Mouse (Mus musculus): Measurements from ENCODE around the gene Fam178b.

Fam178b gene

GRCm38 (mm10) chr1:36682620-36683355 is at the start of gene Fam178b:
TSS of gene Fam178b (minus strand) at chr1:36683183.
- no peak for DNase-seq (ENCODE audit: low spot score in 2 of 2)

- no peak for DNase-seq (ENCODE audit: low spot score in 2 of 2)
These were observed 41.1 kb upstream of the Fam178b start for GRCm38 (mm10) chr1:36724057-36724431.

GRCm38 (mm10) chr1:36723146-36724056 is 40.4 kb upstream of the Fam178b start:
- no peak for DNase-seq (ENCODE audit: low spot score in 2 of 2)

- DNase-seq (ENCODE audit: low spot score in 2 of 2): no peak
These were observed 35.8 kb upstream of the Fam178b start for GRCm38 (mm10) chr1:36718786-36719185.

- no peak for DNase-seq (ENCODE audit: low spot score in 2 of 2)
These were observed 31.3 kb upstream of the Fam178b start, which contains the start of gene Actr1b for GRCm38 (mm10) chr1:36714311-36714710. TSS of gene Actr1b (minus strand) at chr1:36714422.

- DNase-seq (ENCODE audit: low spot score in 2 of 2): no peak
These were observed 28.1 kb upstream of the Fam178b start for GRCm38 (mm10) chr1:36711104-36711503.

- peak; percentile 96 to 99 for DNase-seq (ENCODE audit: low spot score in 2 of 2)
These were observed 26.9 kb upstream of the Fam178b start, which contains the start of gene 4933424G06Rik for GRCm38 (mm10) chr1:36709854-36710280. TSS of gene 4933424G06Rik (plus strand) at chr1:36710149.

GRCm38 (mm10) chr1:36709055-36709853 is 26.3 kb upstream of the Fam178b start:
- DNase-seq (ENCODE audit: low spot score in 2 of 2): peak in 1 of 2 experiments; percentile 28

GRCm38 (mm10) chr1:36708626-36709025 is 25.6 kb upstream of the Fam178b start:
- DNase-seq (ENCODE audit: low spot score in 2 of 2): no peak

GRCm38 (mm10) chr1:36707797-36708196 is 24.8 kb upstream of the Fam178b start:
- no peak for DNase-seq (ENCODE audit: low spot score in 2 of 2)

GRCm38 (mm10) chr1:36707166-36707565 is 24.2 kb upstream of the Fam178b start:
- no peak for DNase-seq (ENCODE audit: low spot score in 2 of 2)

GRCm38 (mm10) chr1:36697030-36697429 is 14.0 kb upstream of the Fam178b start:
- no peak for DNase-seq (ENCODE audit: low spot score in 2 of 2)

GRCm38 (mm10) chr1:36696411-36696810 is 13.4 kb upstream of the Fam178b start:
- no peak for DNase-seq (ENCODE audit: low spot score in 2 of 2)

- DNase-seq (ENCODE audit: low spot score in 2 of 2): no peak
These were observed 11.9 kb upstream of the Fam178b start for GRCm38 (mm10) chr1:36694871-36695270.

GRCm38 (mm10) chr1:36691271-36692155 is 8.5 kb upstream of the Fam178b start, which contains the start of gene Cox5b:
TSS of gene Cox5b (plus strand) at chr1:36691449.
- peak; percentile 94 to 96 for DNase-seq (ENCODE audit: low spot score in 2 of 2)

- no peak for DNase-seq (ENCODE audit: low spot score in 2 of 2)
These were observed 7.8 kb upstream of the Fam178b start for GRCm38 (mm10) chr1:36690671-36691235.

GRCm38 (mm10) chr1:36683810-36684467 is 956 bp upstream of the Fam178b start:
- peak; percentile 76 to 84 for DNase-seq (ENCODE audit: low spot score in 2 of 2)

GRCm38 (mm10) chr1:36680893-36681292 is 2.1 kb downstream of the Fam178b start:
- DNase-seq (ENCODE audit: low spot score in 2 of 2): no peak

GRCm38 (mm10) chr1:36674936-36675335 is 8.0 kb downstream of the Fam178b start:
- no peak for DNase-seq (ENCODE audit: low spot score in 2 of 2)
